Mouse (Mus musculus): ENCODE measurements around the gene Anxa2. TPM values are rescaled to one million over a fixed set of nuclear protein-coding genes. Genes with fewer than 3 reads are reported as not detected.

The Anxa2 gene
- polyA plus RNA-seq, 1 experiment from 2014 or later, result 105 TPM

GRCm38 (mm10) chr9:69456406-69457075 lies 3.1 kb downstream of the Anxa2 start:
- Histone ChIP-seq H3K36me3 (ENCODE audit: control insufficient read depth, insufficient read depth, low read length) (no peaks in the 10 kb centered on the region), H3K4me3 (replicated peaks; ENCODE audit: low read depth, low read length) (no peak overlapping the region), H3K4me2 (ENCODE audit: low read length) (no peak overlapping the region), H3K9ac (replicated peaks; ENCODE audit: low read length) (no peak overlapping the region), H3K9me3 (ENCODE audit: control insufficient read depth, low read length) (no peaks in the 10 kb centered on the region), H3K4me1 (ENCODE audit: control insufficient read depth, insufficient read depth, low read length) (peaks cover 6% of the 10 kb centered on the region; the same call in 1 of the 2 replicates), H3K27me3 (ENCODE audit: control insufficient read depth, insufficient read depth, low read length) (peaks cover 17% of the 10 kb centered on the region; the same call in 1 of the 2 replicates), H3K27ac (replicated peaks; ENCODE audit: low read depth, low read length) (no peak overlapping the region)
- DNase-seq (no peak), ATAC-seq (ENCODE audit: low FRiP score, low TSS enrichment) (no peak)
- WGBS, result 88% methylated on average over 15 of the region's 15 CpGs

DNA sequence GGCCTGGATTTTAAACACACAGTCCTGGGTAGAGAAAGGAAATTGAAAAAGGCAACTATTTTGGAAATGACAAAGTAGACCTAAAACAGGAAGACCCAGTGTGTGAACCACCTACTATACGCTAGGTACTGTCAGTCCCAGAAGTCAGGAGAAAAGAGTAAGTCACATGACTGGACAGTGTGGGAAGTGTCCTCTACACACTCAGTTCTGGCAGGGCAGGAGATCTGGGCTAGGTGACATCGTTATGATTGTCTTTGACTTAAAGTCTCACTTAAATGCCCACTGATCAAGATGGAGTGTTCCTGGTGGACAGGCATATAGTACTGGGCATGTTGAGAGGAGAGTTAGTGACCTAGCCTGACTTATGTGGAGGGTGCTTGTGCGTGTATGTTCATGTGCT lies 3.7 kb downstream of the Anxa2 start:
- H3K9me3 ChIP-seq (ENCODE audit: control insufficient read depth, low read length), result no peaks in the 10 kb centered on the region
- no peak for ATAC-seq (ENCODE audit: low FRiP score, low TSS enrichment)
- peaks cover 17% of the 10 kb centered on the region; the same call in 1 of the 2 replicates for H3K27me3 ChIP-seq (ENCODE audit: control insufficient read depth, insufficient read depth, low read length)
- H3K9ac ChIP-seq (replicated peaks; ENCODE audit: low read length), result no peak overlapping the region
- no peak overlapping the region for H3K4me3 ChIP-seq (replicated peaks; ENCODE audit: low read depth, low read length)
- peaks cover 6% of the 10 kb centered on the region; the same call in 1 of the 2 replicates for H3K4me1 ChIP-seq (ENCODE audit: control insufficient read depth, insufficient read depth, low read length)
- H3K4me2 ChIP-seq (ENCODE audit: low read length), result no peak overlapping the region
- no peak for DNase-seq
- H3K36me3 ChIP-seq (ENCODE audit: control insufficient read depth, insufficient read depth, low read length), result no peaks in the 10 kb centered on the region
- H3K27ac ChIP-seq (replicated peaks; ENCODE audit: low read depth, low read length), result no peak overlapping the region
- WGBS, result 96% methylated on average over 3 of the region's 3 CpGs

DNA sequence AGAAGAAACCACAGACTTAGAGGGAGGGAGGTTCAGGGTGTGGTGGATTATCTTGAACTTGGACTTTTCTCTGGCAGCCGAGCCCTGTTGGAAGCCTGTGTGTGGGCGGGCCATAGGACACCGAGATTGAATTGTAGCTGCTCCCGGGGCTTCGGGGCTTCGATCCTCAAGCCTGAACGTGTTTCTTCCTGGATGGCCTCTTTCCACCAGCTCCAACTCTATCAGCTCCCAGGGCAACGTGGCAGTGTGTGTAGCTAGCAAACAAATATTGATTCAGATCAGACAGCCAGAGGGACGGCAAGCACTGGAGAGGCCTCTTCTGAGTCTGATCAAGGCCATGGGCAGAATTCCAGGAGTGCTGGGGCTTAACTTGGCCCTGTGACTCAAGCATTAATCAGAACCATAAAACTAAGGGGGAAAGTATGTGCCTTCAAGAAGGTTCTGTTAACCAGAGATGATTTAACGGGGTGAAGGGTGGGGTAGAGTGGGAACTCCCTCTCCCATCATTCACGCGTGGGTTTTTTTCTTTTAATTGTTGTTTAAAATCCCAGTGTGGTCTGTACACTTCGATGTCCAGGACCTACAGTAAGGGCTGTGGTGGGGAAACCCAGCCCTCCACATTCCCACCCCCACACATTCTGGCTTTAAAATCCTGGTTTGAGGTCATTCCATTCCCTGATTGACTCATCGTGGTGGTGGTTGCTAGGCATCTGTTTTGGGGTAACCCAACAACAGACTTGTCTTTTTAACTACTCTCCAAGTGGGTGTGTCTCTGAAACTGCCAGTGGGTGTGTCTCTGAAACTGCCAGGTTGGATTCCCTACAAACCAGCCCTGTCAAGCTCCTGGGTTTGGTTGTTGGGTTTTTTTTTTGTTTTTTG lies 4.6 kb downstream of the Anxa2 start:
- Histone ChIP-seq H3K4me1 (ENCODE audit: control insufficient read depth, insufficient read depth, low read length) (peaks cover 6% of the 10 kb centered on the region; the same call in 1 of the 2 replicates), H3K9me3 (ENCODE audit: control insufficient read depth, low read length) (no peaks in the 10 kb centered on the region), H3K4me3 (replicated peaks; ENCODE audit: low read depth, low read length) (no peak overlapping the region), H3K27ac (replicated peaks; ENCODE audit: low read depth, low read length) (no peak overlapping the region), H3K36me3 (ENCODE audit: control insufficient read depth, insufficient read depth, low read length) (no peaks in the 10 kb centered on the region), H3K4me2 (ENCODE audit: low read length) (no peak overlapping the region), H3K9ac (replicated peaks; ENCODE audit: low read length) (no peak overlapping the region), H3K27me3 (ENCODE audit: control insufficient read depth, insufficient read depth, low read length) (peaks cover 17% of the 10 kb centered on the region; the same call in 1 of the 2 replicates)
- WGBS, result 67% methylated on average over 14 of the region's 14 CpGs
- peak; percentile 59 for DNase-seq
- ATAC-seq (ENCODE audit: low FRiP score, low TSS enrichment), result no peak

DNA sequence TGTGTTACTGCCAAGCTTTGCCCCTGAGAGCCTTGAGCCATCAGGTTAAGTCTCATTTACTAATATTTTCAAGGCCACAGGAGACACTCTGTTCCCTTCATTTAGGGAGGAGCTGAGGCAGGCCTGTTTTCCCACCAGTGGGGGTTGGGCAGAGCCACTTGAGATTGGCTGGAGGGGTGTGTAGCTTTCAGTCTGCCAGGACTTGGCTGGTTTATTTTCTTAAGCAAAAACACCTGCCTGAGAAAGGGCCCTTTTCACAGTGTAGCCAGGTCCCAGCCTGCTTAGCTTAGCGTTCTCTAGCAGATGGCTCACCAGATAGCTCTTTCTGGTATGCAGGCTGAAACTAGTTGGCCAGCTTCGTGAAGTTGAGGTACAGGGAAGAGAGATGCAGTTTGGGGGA lies 5.6 kb downstream of the Anxa2 start:
- H3K9me3 ChIP-seq (ENCODE audit: control insufficient read depth, low read length), result no peaks in the 10 kb centered on the region
- no peak overlapping the region for H3K4me2 ChIP-seq (ENCODE audit: low read length)
- H3K27me3 ChIP-seq (ENCODE audit: control insufficient read depth, insufficient read depth, low read length), result peaks cover 12% of the 10 kb centered on the region; the same call in 1 of the 2 replicates
- no peak overlapping the region for H3K9ac ChIP-seq (replicated peaks; ENCODE audit: low read length)
- peaks cover 1% of the 10 kb centered on the region; the same call in 1 of the 2 replicates for H3K4me1 ChIP-seq (ENCODE audit: control insufficient read depth, insufficient read depth, low read length)
- WGBS, result 85% methylated on average over 2 of the region's 2 CpGs
- no peak overlapping the region for H3K27ac ChIP-seq (replicated peaks; ENCODE audit: low read depth, low read length)
- no peak overlapping the region for H3K4me3 ChIP-seq (replicated peaks; ENCODE audit: low read depth, low read length)
- DNase-seq (no peak), ATAC-seq (ENCODE audit: low FRiP score, low TSS enrichment) (no peak)
- no peaks in the 10 kb centered on the region for H3K36me3 ChIP-seq (ENCODE audit: control insufficient read depth, insufficient read depth, low read length)

DNA sequence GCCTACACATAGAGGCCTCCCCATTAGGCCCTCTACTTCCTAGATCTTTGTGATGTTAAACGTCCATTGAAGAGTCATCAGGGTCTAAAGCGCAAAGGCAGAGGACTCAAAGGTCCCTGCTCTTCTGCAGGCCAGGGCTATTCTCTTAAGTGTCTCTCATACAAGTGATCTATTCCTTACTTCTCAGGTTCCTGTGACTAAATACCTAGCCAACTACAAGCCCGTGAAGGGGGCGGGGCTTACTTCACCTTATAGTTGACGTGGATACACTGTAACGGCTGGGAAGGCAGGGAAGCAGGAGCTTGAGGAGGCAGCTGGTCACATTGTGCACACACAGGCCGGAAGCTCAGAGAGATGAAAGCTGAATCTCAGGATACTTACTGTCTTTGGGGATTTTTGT lies 6.5 kb downstream of the Anxa2 start:
- no peak for ATAC-seq (ENCODE audit: low FRiP score, low TSS enrichment)
- 92% methylated on average over 7 of the region's 7 CpGs for WGBS

DNA sequence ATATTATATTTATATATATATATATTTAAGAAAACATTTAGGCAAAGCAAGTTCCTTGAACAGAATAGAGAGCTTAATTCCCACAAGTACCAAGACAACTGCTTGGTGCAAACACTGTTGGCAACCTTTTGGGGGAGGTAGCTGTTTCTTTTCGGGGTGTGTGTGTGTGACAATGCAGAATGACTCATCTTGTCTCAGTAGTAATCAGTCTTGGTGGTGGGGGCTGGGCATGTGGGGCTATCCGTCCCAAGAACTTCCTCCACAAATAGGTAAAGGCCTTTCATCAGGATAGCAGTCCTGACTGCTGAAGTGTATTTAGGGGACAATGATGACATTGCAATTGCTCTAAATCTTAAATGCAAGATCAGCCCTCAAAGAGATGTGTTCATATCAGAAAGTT lies 9.6 kb downstream of the Anxa2 start:
- no peak overlapping the region for H3K4me3 ChIP-seq (replicated peaks; ENCODE audit: low read depth, low read length)
- no peak overlapping the region for H3K27ac ChIP-seq (replicated peaks; ENCODE audit: low read depth, low read length)
- no peak for DNase-seq
- H3K4me1 ChIP-seq (ENCODE audit: control insufficient read depth, insufficient read depth, low read length), result no peaks in the 10 kb centered on the region
- no peaks in the 10 kb centered on the region for H3K9me3 ChIP-seq (ENCODE audit: control insufficient read depth, low read length)
- WGBS, result 85% methylated on average over 2 of the region's 2 CpGs
- H3K27me3 ChIP-seq (ENCODE audit: control insufficient read depth, insufficient read depth, low read length), result no peaks in the 10 kb centered on the region
- no peak overlapping the region for H3K9ac ChIP-seq (replicated peaks; ENCODE audit: low read length)
- ATAC-seq (ENCODE audit: low FRiP score, low TSS enrichment), result no peak
- no peak overlapping the region for H3K4me2 ChIP-seq (ENCODE audit: low read length)
- H3K36me3 ChIP-seq (ENCODE audit: control insufficient read depth, insufficient read depth, low read length), result no peaks in the 10 kb centered on the region

More for the DNA sequence above, 6.5 kb downstream of the Anxa2 start:
- Histone ChIP-seq H3K36me3 (ENCODE audit: control insufficient read depth, insufficient read depth, low read length) (no peaks in the 10 kb centered on the region), H3K9ac (replicated peaks; ENCODE audit: low read length) (no peak overlapping the region), H3K4me3 (replicated peaks; ENCODE audit: low read depth, low read length) (no peak overlapping the region), H3K9me3 (ENCODE audit: control insufficient read depth, low read length) (no peaks in the 10 kb centered on the region), H3K27ac (replicated peaks; ENCODE audit: low read depth, low read length) (no peak overlapping the region), H3K27me3 (ENCODE audit: control insufficient read depth, insufficient read depth, low read length) (peaks cover 7% of the 10 kb centered on the region; the same call in 1 of the 2 replicates), H3K4me1 (ENCODE audit: control insufficient read depth, insufficient read depth, low read length) (no peaks in the 10 kb centered on the region), H3K4me2 (ENCODE audit: low read length) (no peak overlapping the region)
- no peak for DNase-seq

- no peak overlapping the region for H3K4me2 ChIP-seq (ENCODE audit: low read length)
- no peak overlapping the region for H3K9ac ChIP-seq (replicated peaks; ENCODE audit: low read length)
- WGBS, result 86% methylated on average over 6 of the region's 6 CpGs
- H3K4me1 ChIP-seq (ENCODE audit: control insufficient read depth, insufficient read depth, low read length), result peaks cover 6% of the 10 kb centered on the region
- H3K4me3 ChIP-seq (replicated peaks; ENCODE audit: low read depth, low read length), result no peak overlapping the region
- H3K27me3 ChIP-seq (ENCODE audit: control insufficient read depth, insufficient read depth, low read length), result no peaks in the 10 kb centered on the region
- no peak overlapping the region for H3K27ac ChIP-seq (replicated peaks; ENCODE audit: low read depth, low read length)
- no peaks in the 10 kb centered on the region for H3K9me3 ChIP-seq (ENCODE audit: control insufficient read depth, low read length)
- H3K36me3 ChIP-seq (ENCODE audit: control insufficient read depth, insufficient read depth, low read length), result no peaks in the 10 kb centered on the region
- ATAC-seq (ENCODE audit: low FRiP score, low TSS enrichment) (no peak), DNase-seq (no peak)
Observed at GRCm38 (mm10) chr9:69464109-69464756, 10.8 kb downstream of the Anxa2 start.

- H3K36me3 ChIP-seq (ENCODE audit: control insufficient read depth, insufficient read depth, low read length), result no peaks in the 10 kb centered on the region
- H3K4me3 ChIP-seq (replicated peaks; ENCODE audit: low read depth, low read length), result no peak overlapping the region
- no peak overlapping the region for H3K4me2 ChIP-seq (ENCODE audit: low read length)
- no peaks in the 10 kb centered on the region for H3K27me3 ChIP-seq (ENCODE audit: control insufficient read depth, insufficient read depth, low read length)
- 65% methylated on average over 4 of the region's 4 CpGs for WGBS
- ATAC-seq (ENCODE audit: low FRiP score, low TSS enrichment) (no peak), DNase-seq (no peak)
- no peak overlapping the region for H3K27ac ChIP-seq (replicated peaks; ENCODE audit: low read depth, low read length)
- H3K9ac ChIP-seq (replicated peaks; ENCODE audit: low read length), result no peak overlapping the region
- H3K4me1 ChIP-seq (ENCODE audit: control insufficient read depth, insufficient read depth, low read length), result peaks cover 12% of the 10 kb centered on the region
- no peaks in the 10 kb centered on the region for H3K9me3 ChIP-seq (ENCODE audit: control insufficient read depth, low read length)
Observed at GRCm38 (mm10) chr9:69466098-69466497, 12.7 kb downstream of the Anxa2 start.
